Mouse (Mus musculus) embryonic stem cell, embryonic (primary cell): ENCODE data around the gene Rbm5.

Experiments used
- CTCF ChIA-PET, 4 experiments: fragments of 300-600 bp in 2 of 4; fragments of 350-600 bp in 2 of 4; sonication (Branson Sonifier 250); formaldehyde crosslinking; loops; one replicate each; lab custom pipeline; 2022; ENCODE audit warnings: inconsistent platforms in 2 of 4; lab: Charles Lee
- POLR2A ChIA-PET, 4 experiments: fragments of 300-600 bp in 2 of 4; fragments of 350-600 bp in 2 of 4; sonication (Branson Sonifier 250); formaldehyde crosslinking; loops; one replicate each; lab custom pipeline; 2022; ENCODE audit warnings: antibody characterized with exemption in 4 of 4, inconsistent platforms in 1 of 4; lab: Charles Lee

Rbm5 gene

DNA sequence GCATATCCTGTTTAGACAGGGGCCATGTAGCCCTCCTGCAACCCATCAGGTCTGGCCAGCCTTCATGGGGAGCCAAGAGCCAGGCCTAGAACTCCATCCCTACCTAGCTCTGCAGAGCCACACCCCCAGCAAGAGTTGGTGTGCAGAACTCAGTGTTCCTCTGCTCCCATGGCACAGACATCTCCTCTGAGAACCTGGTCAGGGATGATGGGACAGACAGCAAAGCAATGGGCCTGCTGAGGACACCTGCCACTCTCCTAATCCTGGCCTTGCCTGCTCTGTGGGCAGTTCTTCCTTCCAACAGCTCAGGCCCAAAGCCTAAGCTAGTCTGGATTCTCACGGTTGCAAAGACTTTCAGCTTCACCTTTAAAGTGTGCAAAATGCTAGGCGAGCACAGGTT is 55.2 kb downstream of the Rbm5 start:
- CTCF ChIA-PET, result interaction anchor here in 3 of 4 experiments (0.5 to 1.4 kb wide), 4 partner anchors 11 to 352 kb away, joined by 3 to 4 read pairs (median 4); no protein-coding TSS in a partner anchor

DNA sequence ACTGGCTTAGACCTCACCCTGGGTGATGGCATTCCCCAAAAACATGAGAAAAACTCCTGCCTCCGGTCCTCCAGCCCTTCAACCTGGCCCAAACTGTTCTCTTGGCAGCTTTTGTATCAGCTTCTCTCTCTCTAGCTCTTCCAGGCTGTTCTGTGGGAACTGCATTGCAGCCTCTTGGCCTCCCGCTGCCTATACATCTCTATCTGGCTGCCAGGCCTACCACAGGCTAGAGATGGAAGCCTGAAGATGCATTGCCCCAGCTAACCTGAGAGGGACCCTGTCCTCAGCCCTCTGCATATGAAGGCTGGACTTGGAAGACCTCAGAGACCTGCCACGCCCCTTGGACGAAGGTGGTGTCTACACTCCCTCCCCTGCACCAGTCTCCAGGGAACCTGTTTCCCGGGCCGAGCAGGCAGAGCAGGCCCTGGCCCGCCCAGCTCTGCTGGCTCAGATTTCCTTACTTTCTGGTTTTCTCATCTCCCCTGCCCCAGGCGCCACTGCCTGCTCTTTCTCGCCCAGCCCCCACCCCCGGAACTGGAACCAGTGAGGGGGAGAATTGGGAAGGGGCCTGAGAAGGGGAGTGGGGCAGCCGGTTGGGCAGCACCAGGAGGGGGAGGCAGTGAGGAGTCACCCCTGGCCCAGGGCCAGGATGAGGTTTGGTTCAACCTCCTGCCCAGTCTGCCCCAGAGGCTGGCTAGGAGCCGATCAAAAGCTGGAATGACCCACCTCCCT is 56.4 kb downstream of the Rbm5 start:
- POLR2A ChIA-PET, result interaction anchor here in 3 of 4 experiments (0.5 to 2.2 kb wide), 13 partner anchors 9 to 1277 kb away, joined by 3 to 8 read pairs (median 3); partner anchors contain the start of genes Cyb561d2 (in 1 of the 3), Nprl2 (in 1 of the 3) and Pfkfb4 (in 1 of the 3)

More for the DNA sequence above, 55.2 kb downstream of the Rbm5 start:
- POLR2A ChIA-PET, result interaction anchor here in 3 of 4 experiments (0.6 to 1.6 kb wide), 7 partner anchors 11 to 129 kb away, joined by 3 to 5 read pairs (median 3); partner anchors contain the start of gene Sema3b (in 1 of the 3)

DNA sequence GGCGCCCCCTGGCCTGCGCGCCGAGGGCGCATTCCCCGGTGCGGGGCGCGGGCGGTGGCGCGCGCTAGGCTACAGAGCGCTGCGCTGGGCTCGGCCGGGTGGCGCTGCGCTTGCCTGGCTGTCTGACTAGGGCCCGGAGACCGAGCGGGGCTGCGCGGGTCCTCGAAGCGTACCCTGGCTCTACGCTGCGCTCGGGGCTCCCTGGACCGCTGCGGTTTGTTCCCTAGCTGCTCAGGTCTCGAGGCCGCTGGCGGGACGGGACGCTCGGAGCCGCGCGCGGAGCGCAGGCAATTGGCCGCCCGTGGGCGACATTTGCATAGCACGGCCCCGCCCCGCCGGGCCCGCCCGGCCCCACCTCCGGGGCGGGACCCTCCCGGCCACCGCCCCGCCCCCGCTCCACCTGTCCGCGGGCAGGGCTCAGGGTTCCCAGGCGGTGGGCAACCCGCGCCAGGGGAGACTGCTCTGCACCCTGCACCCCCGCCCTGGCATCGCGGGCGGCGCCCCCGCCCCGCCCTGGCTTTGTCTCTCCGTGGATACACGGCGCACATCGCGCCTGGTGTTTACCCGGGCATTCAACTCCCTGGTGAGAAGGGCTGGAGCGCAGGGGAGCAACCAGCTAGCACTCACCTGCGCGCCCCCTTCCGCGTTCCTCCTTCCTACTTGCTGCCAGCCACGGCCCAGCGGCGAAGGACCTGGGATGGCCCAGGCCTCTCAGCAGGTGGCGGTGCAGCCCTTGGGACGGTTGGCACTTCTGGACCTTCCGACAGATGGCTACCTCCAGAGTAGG is 60.9 kb downstream of the Rbm5 start, which contains the start of gene Sema3f:
Sema3f (minus strand) TSS at position 779 of the 787 bp plus-strand sequence.
- POLR2A ChIA-PET, result interaction anchor here in 3 of 4 experiments (0.5 to 3.1 kb wide), 10 partner anchors 8 to 468 kb away, joined by 3 to 11 read pairs (median 3); no protein-coding TSS in a partner anchor
- CTCF ChIA-PET, result interaction anchor here in 3 of 4 experiments (0.5 to 1.3 kb wide), 11 partner anchors 11 to 386 kb away, joined by 3 to 6 read pairs (median 3); partner anchors contain the start of gene Gnai2 (in 1 of the 3)

More for the DNA sequence above, 56.4 kb downstream of the Rbm5 start:
- CTCF ChIA-PET, result interaction anchor here in 3 of 4 experiments (0.6 to 1.4 kb wide), 9 partner anchors 9 to 344 kb away, joined by 3 to 12 read pairs (median 3); no protein-coding TSS in a partner anchor

DNA sequence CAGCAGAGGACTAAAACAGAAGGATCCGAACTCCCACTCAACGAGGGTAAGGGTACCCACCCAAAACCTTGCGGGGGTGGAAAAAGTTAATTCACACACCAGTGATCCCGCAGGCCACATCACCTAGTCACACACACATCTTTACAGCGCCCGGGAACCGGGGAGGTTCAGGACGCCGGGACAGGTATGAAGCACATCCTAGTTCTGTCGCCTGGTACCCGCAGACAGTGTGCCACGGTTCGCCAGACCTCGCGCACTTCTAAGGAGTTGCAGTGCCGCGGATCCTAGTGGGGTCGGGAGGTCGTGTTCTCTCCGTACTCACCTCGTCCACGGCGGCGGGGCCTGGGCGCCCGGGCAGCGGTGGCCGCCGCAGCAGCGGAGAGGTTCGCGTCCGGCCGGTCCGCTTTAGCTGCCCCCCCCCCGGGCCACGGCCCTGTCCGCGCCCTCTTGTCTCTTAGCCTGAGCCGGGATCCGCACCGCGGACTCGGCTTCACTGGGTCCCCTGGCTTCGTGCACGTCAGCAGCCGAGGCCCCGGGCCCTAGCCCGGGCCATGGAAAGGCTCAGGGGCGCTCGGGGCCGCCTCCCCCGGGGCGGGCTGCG is 61.6 kb downstream of the Rbm5 start:
- POLR2A ChIA-PET, result interaction anchor here in 3 of 4 experiments (0.5 to 3.1 kb wide), 8 partner anchors 8 to 468 kb away, joined by 3 to 11 read pairs (median 6); no protein-coding TSS in a partner anchor
- CTCF ChIA-PET, result interaction anchor here in 3 of 4 experiments (0.7 to 1.3 kb wide), 6 partner anchors 11 to 263 kb away, joined by 3 read pairs; partner anchors contain the start of gene Gnai2 (in 1 of the 3)

DNA sequence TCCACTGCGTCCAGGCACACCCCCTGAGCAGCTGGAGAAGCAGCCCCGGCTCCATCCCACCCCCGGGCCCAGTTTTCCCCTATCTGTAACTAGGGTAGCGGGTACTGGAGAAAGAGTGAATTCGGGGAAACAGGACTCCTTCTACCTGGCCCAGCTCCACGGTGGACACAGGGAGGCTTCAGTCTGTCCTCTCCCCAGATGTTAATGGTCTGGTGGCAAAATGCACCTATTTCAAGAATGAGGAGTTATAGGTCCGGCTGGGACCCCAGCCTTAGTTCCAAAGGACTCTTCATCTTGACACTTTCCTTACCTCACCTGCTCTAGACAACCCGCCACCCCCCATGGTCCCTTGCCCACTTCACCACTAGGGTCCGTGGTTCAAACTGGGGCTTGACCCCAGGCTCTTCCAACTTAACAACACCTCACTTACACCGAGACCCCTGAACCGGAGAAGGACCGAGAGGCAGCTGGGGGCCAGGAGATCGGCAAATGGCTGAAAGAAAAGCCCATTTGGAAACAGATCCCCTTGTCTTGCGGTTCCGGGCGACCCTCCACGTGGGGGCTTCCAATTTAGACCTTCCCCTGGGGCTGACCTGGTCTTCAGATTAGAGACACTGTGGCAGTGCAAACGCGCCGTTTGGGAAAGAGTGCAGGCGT is 62.2 kb downstream of the Rbm5 start:
- POLR2A ChIA-PET, result interaction anchor here in 2 of 4 experiments (1.2 to 3.1 kb wide), 5 partner anchors 11 to 19 kb away, joined by 4 to 10 read pairs (median 6); no protein-coding TSS in a partner anchor
- CTCF ChIA-PET, result interaction anchor here in 3 of 4 experiments (1.0 to 2.3 kb wide), 6 partner anchors 10 to 109 kb away, joined by 3 to 8 read pairs (median 3); no protein-coding TSS in a partner anchor

DNA sequence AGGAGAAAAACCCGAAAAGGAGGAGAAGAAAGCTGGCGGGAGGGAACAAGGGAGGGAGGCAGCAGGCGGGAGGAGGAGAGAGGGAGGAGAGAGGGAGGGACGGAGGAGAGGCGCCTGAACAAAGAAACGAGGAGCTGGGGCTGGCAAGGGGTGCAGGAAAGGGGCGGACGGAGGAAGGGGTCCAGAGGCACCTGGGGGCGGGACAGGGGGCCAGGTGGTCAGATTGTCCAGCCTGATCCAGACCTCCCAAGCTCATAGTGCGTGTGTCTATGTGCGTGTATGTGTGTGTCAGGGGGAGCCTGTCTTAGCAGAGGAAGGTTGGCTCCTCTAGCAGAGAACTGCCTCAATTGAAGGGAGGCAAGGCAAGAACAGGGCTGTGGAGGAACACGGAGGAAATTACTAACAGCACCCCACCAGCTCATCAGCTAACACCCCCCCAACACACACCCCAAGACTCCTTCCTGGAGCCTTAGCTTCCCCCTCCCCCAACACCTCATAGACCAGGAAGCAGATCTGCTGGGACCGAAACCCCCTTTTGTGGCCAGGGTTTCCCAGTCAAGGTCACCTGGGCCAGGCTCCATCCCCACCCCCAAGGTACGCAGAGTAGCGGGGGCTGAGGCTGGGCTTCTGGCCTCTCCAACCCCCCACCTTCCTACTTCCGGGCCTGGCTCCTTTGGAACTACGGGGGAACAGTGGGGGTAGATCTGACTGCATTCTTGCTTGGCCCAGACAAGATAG is 62.9 kb downstream of the Rbm5 start:
- ChIA-PET CTCF (interaction anchor here in 3 of 4 experiments (0.6 to 2.3 kb wide), 7 partner anchors 23 to 108 kb away, joined by 3 to 8 read pairs (median 3); no protein-coding TSS in a partner anchor), POLR2A (interaction anchor here in 3 of 4 experiments (0.6 to 3.1 kb wide), 12 partner anchors 9 to 116 kb away, joined by 3 to 10 read pairs (median 4); no protein-coding TSS in a partner anchor)

DNA sequence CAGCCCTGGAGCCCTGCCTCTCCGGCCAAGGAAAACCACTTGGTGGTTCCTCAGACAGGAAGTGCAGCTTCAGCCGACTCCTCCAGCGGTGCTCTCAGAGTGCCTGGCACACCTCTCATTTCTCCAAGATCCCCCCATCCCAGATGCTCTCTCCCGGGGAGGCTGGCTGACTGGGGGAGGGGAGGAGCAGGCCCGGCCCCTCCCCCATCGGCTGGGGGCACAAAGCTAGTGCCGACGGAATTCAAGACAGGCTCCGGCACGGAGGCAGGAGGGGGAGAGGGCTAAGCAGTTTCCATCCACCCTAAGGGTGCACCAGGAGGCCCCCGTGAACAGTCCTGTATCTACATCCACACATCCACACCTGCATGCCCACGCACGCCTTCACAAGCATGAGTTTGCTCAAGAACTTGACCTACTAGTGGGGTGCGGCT is 64.0 kb downstream of the Rbm5 start:
- ChIA-PET CTCF (interaction anchor here in 2 of 4 experiments (1.2 to 2.3 kb wide), 5 partner anchors 22 to 94 kb away, joined by 3 to 8 read pairs (median 4); no protein-coding TSS in a partner anchor), POLR2A (interaction anchor here in 2 of 4 experiments (0.7 to 3.1 kb wide), 10 partner anchors 8 to 31 kb away, joined by 3 to 10 read pairs (median 4); no protein-coding TSS in a partner anchor)

DNA sequence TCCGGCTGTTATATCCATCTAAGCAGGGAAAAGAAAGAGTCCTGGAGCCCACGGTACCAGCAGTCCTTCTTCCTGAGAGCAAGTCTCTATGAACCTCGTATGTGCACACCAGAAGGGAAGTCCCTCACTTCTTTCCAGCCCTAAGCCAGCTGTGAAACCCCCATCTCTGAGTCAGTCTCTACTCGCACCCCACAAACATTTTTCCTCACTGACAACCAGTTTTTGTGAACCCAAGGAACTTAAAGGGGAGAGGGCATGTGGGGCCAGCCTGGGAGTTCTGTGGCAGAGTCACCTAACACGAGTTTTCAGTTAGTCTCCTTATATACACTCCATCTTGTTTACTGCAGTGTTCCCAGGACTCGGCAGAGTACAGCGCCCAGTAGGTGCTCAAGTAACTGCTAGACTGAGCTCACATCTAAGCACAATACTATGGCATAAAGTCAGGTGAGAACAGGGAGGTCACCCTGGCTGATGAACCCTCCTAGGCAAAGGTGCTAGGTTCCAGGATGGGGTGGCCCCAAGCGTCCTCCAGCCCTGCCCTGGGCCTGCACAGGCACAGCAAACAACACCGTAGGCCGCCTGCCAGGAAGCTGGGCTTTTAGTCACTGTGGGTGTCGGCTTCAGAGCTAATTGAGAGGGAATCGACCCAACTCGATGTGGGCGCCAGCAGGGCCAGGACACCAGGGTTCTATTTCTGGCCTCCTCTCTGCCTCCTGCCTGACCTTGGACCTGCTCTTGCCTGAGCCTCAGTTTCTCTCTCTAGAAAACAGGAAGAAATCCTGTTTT is 67.3 kb downstream of the Rbm5 start:
- POLR2A ChIA-PET, result interaction anchor here in 2 of 4 experiments (0.7 to 1.9 kb wide), 11 partner anchors 8 to 282 kb away, joined by 3 to 12 read pairs (median 3); partner anchors contain the start of genes Gnai2 (in 1 of the 2) and Inka1 (in 1 of the 2)

DNA sequence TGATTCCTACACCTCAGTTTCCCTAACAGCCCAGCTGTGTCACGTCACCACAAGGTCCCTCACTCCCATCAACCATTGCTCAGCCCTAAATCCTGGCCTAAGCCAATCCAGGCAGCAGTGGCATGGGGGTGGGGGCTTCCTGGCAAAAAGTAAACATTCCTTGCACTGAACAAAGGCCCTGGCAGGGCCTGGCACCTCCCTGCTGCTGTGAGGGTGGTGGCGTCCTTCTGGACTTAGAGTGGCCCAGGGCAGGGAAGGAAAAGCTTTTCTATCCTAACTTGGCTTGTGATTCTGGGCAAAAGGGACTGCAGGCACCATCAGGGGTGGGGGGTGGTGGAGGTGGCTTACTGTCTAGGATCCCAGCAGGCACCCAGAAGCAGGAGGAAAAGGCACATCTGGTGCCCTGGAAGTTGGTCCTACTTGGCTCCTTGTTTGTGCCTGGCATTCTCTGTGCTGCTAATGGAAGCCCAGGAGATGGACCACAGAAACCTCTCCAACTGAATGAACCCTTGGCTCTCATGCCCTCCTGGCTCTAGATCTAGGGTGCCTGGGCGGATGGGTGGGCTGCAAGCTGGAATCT is 68.1 kb downstream of the Rbm5 start:
- ChIA-PET CTCF (interaction anchor here (0.6 to 3.0 kb wide), 10 partner anchors 10 to 86 kb away, joined by 3 to 9 read pairs (median 5); partner anchors contain the start of gene Gnat1 (in 1 of the 4)), POLR2A (interaction anchor here in 2 of 4 experiments (0.6 to 2.0 kb wide), 5 partner anchors 9 to 153 kb away, joined by 3 to 9 read pairs (median 5); no protein-coding TSS in a partner anchor)

More for the DNA sequence above, 67.3 kb downstream of the Rbm5 start:
- CTCF ChIA-PET, result interaction anchor here (0.5 to 2.2 kb wide), 4 partner anchors 26 to 433 kb away, joined by 3 to 5 read pairs (median 4); no protein-coding TSS in a partner anchor

DNA sequence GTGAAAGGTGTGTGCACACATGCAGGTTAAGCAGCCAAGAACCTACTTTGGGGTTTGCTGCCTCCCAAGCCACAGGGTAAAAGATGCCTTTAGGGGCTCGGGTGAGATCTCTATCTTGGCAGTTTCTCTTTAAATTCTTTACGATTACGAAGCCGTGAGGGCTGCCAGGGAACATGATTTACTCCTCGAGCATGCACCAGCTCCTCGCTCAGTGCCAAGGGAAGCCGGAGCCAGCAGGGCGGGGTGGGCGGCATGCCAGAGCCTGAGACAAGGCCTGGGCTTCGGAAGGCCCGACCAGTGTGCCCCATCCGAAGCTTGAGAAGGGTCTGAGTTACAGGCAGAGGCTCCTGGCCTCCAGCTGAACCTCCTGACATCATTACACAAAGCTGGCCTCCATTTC is 69.2 kb downstream of the Rbm5 start:
- ChIA-PET CTCF (interaction anchor here (0.6 to 3.0 kb wide), 11 partner anchors 9 to 499 kb away, joined by 3 to 9 read pairs (median 5); no protein-coding TSS in a partner anchor), POLR2A (interaction anchor here in 3 of 4 experiments (0.6 to 2.0 kb wide), 9 partner anchors 8 to 601 kb away, joined by 3 to 9 read pairs (median 3); partner anchors contain the start of gene Sema3f (in 1 of the 3))

DNA sequence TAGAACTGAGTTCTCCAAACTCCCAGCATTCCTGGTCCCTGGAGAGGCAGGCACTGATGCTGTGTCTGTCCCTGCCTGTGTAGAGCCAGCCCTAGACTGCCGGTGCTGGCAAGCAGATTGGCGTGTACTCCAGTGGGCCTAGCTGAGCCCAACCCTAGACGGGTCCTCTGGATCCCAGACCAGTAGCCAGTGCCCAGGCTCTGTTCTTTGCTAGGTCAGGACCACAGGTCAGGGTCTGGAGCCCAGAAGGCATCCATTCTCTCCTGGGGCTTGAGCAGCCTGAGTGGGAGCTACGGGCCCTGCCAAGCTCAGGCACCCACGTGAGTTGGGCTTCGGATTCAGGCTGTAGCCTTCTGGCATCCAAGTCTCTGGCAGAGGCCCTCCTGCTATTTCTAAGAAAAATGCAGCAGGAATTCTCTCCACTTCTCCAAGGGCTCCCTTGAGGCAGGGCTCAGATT is 70.7 kb downstream of the Rbm5 start:
- ChIA-PET CTCF (interaction anchor here (0.6 to 3.0 kb wide), 4 partner anchors 9 to 1102 kb away, joined by 3 to 9 read pairs (median 4); no protein-coding TSS in a partner anchor), POLR2A (interaction anchor here in 1 of 4 experiments (1.0 kb wide), 2 partner anchors 23 to 61 kb away, joined by 3 read pairs; no protein-coding TSS in a partner anchor)

DNA sequence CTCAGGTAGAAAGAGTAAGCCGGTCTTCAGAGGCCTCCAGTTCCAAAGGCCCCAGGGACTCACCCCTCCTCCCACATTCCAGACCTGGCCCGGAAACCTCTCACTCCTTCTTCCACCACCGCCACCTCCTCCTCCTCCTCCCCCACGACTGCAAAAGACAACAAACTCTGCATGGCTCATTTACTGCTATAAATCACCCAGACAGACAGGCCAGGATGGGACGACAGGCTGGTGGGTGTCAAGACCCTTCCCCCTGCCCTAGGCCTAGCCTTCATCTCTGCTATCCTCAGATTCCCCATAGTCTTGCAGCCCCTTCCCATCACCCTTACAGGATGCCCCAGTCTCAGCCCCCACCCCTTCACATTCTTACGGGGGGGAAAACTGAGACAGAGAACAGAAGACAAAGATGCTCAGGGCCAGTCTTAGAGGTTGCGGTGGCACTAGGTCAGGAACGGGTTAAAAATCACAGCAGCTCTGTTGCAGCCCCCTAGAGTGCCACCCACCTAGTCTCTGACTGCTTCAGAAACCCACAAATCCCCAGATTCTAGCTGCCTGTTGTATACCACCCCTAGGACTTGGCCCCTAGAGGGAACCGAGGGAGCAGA is 71.3 kb downstream of the Rbm5 start:
- ChIA-PET CTCF (interaction anchor here (0.6 to 2.0 kb wide), 5 partner anchors 8 to 1101 kb away, joined by 3 to 7 read pairs (median 3); no protein-coding TSS in a partner anchor), POLR2A (interaction anchor here in 2 of 4 experiments (1.0 to 1.1 kb wide), 3 partner anchors 24 to 61 kb away, joined by 3 read pairs; no protein-coding TSS in a partner anchor)

DNA sequence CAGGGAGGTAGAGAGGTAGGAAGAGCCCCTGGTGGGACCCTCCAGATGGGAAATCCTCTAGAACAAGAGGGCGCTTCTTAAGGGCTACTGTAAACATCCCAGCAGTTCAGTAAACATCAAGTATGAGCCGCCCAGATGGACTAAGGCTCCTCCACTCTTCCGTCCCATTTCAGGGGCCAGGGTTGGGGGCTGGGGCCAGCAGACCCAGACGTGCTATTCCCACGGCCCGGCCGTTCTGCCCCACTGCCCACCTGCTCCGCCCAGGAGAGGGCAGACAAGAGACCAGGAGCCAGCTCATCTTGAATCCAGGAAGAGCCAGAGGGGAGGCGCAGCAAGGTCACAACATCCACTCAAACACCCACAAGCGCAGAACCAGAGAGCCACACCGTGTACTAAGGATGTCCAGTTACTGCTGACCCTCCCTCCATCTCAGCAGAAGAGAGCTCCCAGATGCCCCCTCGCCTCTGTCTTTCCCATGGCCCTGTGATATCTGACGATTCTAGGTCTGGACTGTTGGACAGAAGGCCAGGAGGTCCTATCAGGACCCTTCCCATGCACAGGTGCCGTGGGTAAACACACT is 72.1 kb downstream of the Rbm5 start:
- ChIA-PET POLR2A (interaction anchor here in 2 of 4 experiments (0.5 to 1.1 kb wide), 4 partner anchors 9 to 149 kb away, joined by 3 to 4 read pairs (median 4); no protein-coding TSS in a partner anchor), CTCF (interaction anchor here in 3 of 4 experiments (0.6 to 2.0 kb wide), 7 partner anchors 11 to 1253 kb away, joined by 3 to 7 read pairs (median 4); no protein-coding TSS in a partner anchor)
